Mouse (Mus musculus): ENCODE measurements around the gene Nlgn1.

GRCm38 (mm10) chr3:25830237-25830636 is 502.0 kb downstream of the Nlgn1 start:
- TF ChIP-seq POLR2A (IDR thresholded peaks at IDR 0.05; ENCODE audit: insufficient read depth, low read depth, low read length): no peak
- TF ChIP-seq CTCF (IDR thresholded peaks at IDR 0.05; ENCODE audit: insufficient read depth, low read depth, low read length): no peak
